Mouse (Mus musculus): ENCODE measurements around the gene Vps53. TPM values are rescaled to one million over a fixed set of nuclear protein-coding genes. Genes with fewer than 3 reads are reported as not detected.
A peak's percentile ranks its signal among the peaks of the same experiment; 100 is the strongest.

The Vps53 gene
- polyA plus RNA-seq, 1 experiment from 2014 or later, result 39.2 TPM

DNA sequence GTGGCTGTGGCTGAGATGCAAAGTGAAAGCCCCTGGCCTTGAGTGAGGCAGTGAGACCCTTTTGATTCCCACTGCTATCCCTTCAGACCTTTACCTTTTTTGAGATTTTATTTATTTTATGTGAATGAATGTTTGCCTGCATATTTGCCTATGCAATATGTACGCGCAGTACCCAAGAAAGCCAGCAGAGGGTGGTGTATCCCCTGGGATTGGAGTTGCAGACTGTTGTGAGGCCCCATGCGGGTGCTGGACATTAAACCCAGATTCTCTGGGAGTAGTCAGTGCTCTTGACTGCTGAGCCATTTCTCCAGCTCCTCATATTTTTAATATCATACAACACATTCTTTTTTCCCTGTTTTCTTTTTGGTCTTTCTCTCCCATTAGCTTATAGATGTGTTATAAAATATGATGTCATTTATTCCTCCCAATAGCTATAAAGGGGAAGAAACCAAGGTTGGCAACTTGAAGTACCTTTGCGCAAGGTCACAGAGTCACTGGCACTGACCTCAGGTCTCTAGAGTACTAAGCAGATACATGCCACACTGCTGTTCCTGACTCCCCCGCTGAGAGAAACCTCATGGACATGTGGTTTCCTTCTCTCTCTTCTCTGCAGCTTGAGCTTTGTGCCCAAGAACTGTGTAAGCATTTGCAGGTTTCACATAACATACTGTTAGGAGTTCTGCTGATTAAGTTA, 93.4 kb downstream of the Vps53 start:
- Histone ChIP-seq H3K4me3 (ENCODE audit: low read depth, low read length) (no peak overlapping the region), H3K9me3 (ENCODE audit: control insufficient read depth, low read depth, low read length) (no peaks in the 10 kb centered on the region), H3K27ac (ENCODE audit: low read length) (no peak overlapping the region), H3K27me3 (ENCODE audit: control insufficient read depth, insufficient read depth, low read length) (no peaks in the 10 kb centered on the region), H3K4me1 (ENCODE audit: control insufficient read depth, insufficient read depth, low read length) (no peaks in the 10 kb centered on the region), H3K4me2 (replicated peaks; ENCODE audit: low read depth, low read length) (no peak overlapping the region), H3K36me3 (ENCODE audit: control insufficient read depth, insufficient read depth, low read length) (peaks cover 6% of the 10 kb centered on the region; the same call in 1 of the 2 replicates), H3K9ac (replicated peaks; ENCODE audit: low read depth, low read length) (no peak overlapping the region)
- no peak for ATAC-seq (ENCODE audit: insufficient number of reproducible peaks, insufficient read depth, low FRiP score, low read depth)
- WGBS, result 72% methylated on average over 5 of the region's 5 CpGs

DNA sequence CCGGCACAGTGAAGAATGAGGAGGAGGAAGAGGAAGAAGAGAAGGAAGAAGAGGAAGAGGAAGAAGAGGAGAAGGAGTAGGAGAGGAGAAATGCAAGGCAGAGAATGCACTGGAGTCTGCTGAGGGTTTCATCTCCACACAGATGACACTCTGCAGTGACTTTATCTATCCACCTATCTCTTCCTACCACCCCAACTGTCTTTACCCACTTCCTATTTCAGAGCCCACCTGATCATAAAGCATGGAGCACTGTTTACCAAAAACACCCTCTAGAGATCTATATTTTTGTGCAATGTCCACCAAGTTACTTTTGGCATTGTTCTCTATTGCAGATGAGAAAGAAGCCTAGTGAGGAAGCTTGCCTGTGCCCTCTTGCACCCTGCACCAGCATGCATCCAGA, 94.5 kb downstream of the Vps53 start:
- no peaks in the 10 kb centered on the region for H3K27me3 ChIP-seq (ENCODE audit: control insufficient read depth, insufficient read depth, low read length)
- ATAC-seq (ENCODE audit: insufficient number of reproducible peaks, insufficient read depth, low FRiP score, low read depth), result no peak
- H3K36me3 ChIP-seq (ENCODE audit: control insufficient read depth, insufficient read depth, low read length), result peaks cover 6% of the 10 kb centered on the region; the same call in 1 of the 2 replicates
- no peak overlapping the region for H3K9ac ChIP-seq (replicated peaks; ENCODE audit: low read depth, low read length)
- H3K4me1 ChIP-seq (ENCODE audit: control insufficient read depth, insufficient read depth, low read length), result no peaks in the 10 kb centered on the region
- H3K4me3 ChIP-seq (ENCODE audit: low read depth, low read length), result no peak overlapping the region
- H3K4me2 ChIP-seq (replicated peaks; ENCODE audit: low read depth, low read length), result no peak overlapping the region
- no peaks in the 10 kb centered on the region for H3K9me3 ChIP-seq (ENCODE audit: control insufficient read depth, low read depth, low read length)
- 82% methylated on average over 1 of the region's 1 CpGs for WGBS
- no peak overlapping the region for H3K27ac ChIP-seq (ENCODE audit: low read length)

DNA sequence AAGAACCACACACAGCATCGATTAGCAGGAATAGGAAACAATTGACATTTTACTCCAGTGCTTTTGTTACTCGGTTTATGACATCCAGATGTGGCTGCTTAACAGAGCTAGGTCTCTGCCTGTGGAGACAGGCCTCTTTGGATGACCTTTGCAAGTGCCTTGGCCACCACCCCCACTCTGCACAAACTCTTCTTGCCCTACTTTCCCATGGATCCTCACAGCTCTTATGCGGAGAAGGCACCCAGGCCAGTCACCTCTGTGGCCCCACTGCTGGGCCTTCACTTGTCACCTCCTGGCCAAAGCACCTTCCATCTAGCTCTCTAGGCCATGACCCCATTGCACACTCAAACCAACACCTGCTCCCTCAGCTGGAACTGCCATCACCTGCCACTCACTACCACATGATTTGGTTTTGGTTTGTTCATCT, 95.5 kb downstream of the Vps53 start:
- no peak for ATAC-seq (ENCODE audit: insufficient number of reproducible peaks, insufficient read depth, low FRiP score, low read depth)
- H3K36me3 ChIP-seq (ENCODE audit: control insufficient read depth, insufficient read depth, low read length), result peaks cover 6% of the 10 kb centered on the region; the same call in 1 of the 2 replicates
- H3K27me3 ChIP-seq (ENCODE audit: control insufficient read depth, insufficient read depth, low read length), result no peaks in the 10 kb centered on the region
- H3K4me1 ChIP-seq (ENCODE audit: control insufficient read depth, insufficient read depth, low read length), result no peaks in the 10 kb centered on the region
- H3K27ac ChIP-seq (ENCODE audit: low read length), result no peak overlapping the region
- H3K9ac ChIP-seq (replicated peaks; ENCODE audit: low read depth, low read length), result no peak overlapping the region
- no peaks in the 10 kb centered on the region for H3K9me3 ChIP-seq (ENCODE audit: control insufficient read depth, low read depth, low read length)
- H3K4me3 ChIP-seq (ENCODE audit: low read depth, low read length), result no peak overlapping the region
- H3K4me2 ChIP-seq (replicated peaks; ENCODE audit: low read depth, low read length), result no peak overlapping the region
- 71% methylated on average over 3 of the region's 3 CpGs for WGBS

DNA sequence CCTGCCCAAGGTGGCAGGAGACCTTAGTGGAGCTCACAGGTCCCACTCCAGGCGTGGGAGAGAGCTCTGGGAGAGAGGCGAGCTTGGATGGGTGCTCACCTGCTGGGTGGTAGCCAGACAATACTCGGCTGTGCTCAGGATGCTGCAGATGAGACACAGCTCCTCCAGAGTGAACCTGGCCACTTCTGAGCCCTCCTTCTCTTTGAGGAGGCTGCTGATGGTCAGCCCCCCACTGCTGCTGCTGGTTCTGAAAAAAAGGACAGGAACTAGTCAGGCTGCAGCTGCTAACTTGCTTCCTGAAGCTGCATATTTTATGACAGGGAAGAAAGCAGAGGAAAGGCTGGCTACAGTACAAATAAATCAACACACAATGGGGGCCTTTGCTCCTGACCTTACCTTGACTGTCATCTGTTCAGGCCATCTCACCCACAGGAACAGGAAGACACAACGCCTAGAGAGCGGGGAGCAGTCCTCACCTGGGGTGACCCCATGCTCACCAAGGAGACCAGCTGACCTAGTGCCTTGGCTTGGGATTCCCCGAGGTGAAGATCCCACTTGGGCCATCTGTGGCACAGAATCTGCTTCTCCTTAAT, 98.3 kb downstream of the Vps53 start:
- H3K4me2 ChIP-seq (replicated peaks; ENCODE audit: low read depth, low read length), result no peak overlapping the region
- H3K27me3 ChIP-seq (ENCODE audit: control insufficient read depth, insufficient read depth, low read length), result no peaks in the 10 kb centered on the region
- H3K4me3 ChIP-seq (ENCODE audit: low read depth, low read length), result no peak overlapping the region
- peaks cover 8% of the 10 kb centered on the region; the same call in 1 of the 2 replicates for H3K36me3 ChIP-seq (ENCODE audit: control insufficient read depth, insufficient read depth, low read length)
- H3K9me3 ChIP-seq (ENCODE audit: control insufficient read depth, low read depth, low read length), result no peaks in the 10 kb centered on the region
- ATAC-seq (ENCODE audit: insufficient number of reproducible peaks, insufficient read depth, low FRiP score, low read depth), result no peak
- H3K27ac ChIP-seq (ENCODE audit: low read length), result no peak overlapping the region
- H3K9ac ChIP-seq (replicated peaks; ENCODE audit: low read depth, low read length), result no peak overlapping the region
- WGBS, result 81% methylated on average over 6 of the region's 6 CpGs
- no peaks in the 10 kb centered on the region for H3K4me1 ChIP-seq (ENCODE audit: control insufficient read depth, insufficient read depth, low read length)

DNA sequence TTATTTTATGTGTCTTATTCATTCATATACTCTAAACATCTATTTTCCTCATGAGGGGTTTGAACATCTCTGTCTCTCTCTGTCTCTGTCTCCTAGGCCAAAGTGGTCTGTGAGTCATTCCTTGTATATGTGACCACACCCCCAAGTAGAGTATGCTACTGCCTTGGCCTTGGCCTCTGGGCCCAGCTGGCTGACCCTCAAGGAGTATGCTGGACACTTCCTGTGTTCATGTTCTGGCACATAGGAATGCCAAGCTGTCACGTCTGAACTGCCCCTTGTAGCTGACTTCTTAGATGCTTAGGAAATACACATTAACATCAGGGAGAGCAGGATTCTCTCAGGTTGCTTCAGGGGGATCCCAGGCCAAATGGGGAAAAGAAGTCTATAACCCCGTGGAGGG, 99.2 kb downstream of the Vps53 start:
- WGBS, result 69% methylated on average over 2 of the region's 2 CpGs
- no peak for ATAC-seq (ENCODE audit: insufficient number of reproducible peaks, insufficient read depth, low FRiP score, low read depth)
- no peak overlapping the region for H3K27ac ChIP-seq (ENCODE audit: low read length)

DNA sequence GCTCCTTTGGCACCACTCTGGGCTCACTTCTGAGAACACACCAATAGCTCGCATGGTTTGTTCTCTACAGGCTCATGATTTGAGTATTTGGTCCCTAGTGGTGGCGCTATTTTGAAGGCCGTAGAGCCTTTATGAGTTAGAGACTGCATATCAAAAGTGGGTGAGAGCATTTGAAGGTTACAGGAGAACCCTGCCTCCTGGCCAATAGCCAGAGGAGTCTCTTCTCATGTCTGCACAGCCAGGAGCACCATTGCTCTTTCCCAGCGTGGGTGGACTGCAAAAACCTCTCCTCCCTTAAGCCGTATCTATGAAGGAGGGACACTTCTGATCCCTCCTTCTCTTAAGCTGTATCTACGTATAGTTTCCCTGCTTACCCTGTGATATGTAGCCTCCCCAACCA, 102.1 kb downstream of the Vps53 start:
- Histone ChIP-seq H3K4me3 (ENCODE audit: low read depth, low read length) (no peak overlapping the region), H3K4me2 (replicated peaks; ENCODE audit: low read depth, low read length) (no peak overlapping the region), H3K9me3 (ENCODE audit: control insufficient read depth, low read depth, low read length) (no peaks in the 10 kb centered on the region), H3K27ac (ENCODE audit: low read length) (no peak overlapping the region), H3K9ac (replicated peaks; ENCODE audit: low read depth, low read length) (no peak overlapping the region), H3K4me1 (ENCODE audit: control insufficient read depth, insufficient read depth, low read length) (peaks cover 9% of the 10 kb centered on the region; the same call in 1 of the 2 replicates), H3K36me3 (ENCODE audit: control insufficient read depth, insufficient read depth, low read length) (peaks cover 8% of the 10 kb centered on the region; the same call in 1 of the 2 replicates), H3K27me3 (ENCODE audit: control insufficient read depth, insufficient read depth, low read length) (no peaks in the 10 kb centered on the region)
- WGBS, result 86% methylated on average over 6 of the region's 6 CpGs
- no peak for ATAC-seq (ENCODE audit: insufficient number of reproducible peaks, insufficient read depth, low FRiP score, low read depth)

More for the DNA sequence above, 99.2 kb downstream of the Vps53 start:
- Histone ChIP-seq H3K27me3 (ENCODE audit: control insufficient read depth, insufficient read depth, low read length) (no peaks in the 10 kb centered on the region), H3K9me3 (ENCODE audit: control insufficient read depth, low read depth, low read length) (no peaks in the 10 kb centered on the region), H3K9ac (replicated peaks; ENCODE audit: low read depth, low read length) (no peak overlapping the region), H3K4me1 (ENCODE audit: control insufficient read depth, insufficient read depth, low read length) (peaks cover under 1% of the 10 kb centered on the region; the same call in 1 of the 2 replicates), H3K36me3 (ENCODE audit: control insufficient read depth, insufficient read depth, low read length) (peaks cover 8% of the 10 kb centered on the region; the same call in 1 of the 2 replicates), H3K4me2 (replicated peaks; ENCODE audit: low read depth, low read length) (no peak overlapping the region), H3K4me3 (ENCODE audit: low read depth, low read length) (no peak overlapping the region)

DNA sequence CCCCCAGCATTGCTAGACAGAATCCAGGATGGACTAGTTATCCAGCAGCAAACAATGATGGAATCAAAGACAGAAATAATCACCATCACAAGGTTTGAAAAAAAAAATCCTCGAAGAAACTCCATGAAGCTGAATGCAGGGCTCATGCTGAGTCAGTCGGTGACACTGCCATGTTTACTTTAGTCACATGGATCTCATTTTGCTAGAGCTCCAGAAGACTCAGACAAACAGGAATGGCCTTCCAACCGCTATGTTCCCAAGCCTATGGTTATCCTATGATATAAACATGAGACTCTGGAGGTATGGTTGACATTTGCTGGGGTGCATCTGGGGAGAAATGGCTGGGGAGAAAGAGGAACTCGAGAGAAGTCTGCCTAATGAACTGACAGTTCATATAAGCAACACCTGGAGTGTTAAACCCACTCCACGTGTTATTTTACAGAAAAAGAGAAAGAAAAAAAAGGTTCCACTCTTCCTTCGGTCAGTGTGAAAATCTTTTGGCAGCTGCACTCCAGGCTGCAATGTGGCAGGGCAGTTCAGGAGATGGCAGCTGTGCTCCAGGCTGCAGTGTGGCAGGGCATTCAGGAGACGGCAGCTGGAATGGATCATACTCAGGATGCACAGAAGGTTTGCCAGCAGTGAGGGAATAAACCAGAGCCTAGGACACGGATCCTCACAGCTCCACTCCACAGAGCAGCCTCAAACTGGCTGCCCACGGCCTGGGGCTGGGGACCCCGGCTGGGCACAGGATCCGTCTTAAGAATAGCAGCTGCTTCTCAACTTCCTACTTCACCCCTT, 105.0 kb downstream of the Vps53 start:
- H3K4me1 ChIP-seq (ENCODE audit: control insufficient read depth, insufficient read depth, low read length), result peaks cover 9% of the 10 kb centered on the region; the same call in 1 of the 2 replicates
- 0 out of 2 replicates have a peak, but pooled peaks have one; percentile 46 for ATAC-seq (ENCODE audit: insufficient number of reproducible peaks, insufficient read depth, low FRiP score, low read depth)
- H3K9ac ChIP-seq (replicated peaks; ENCODE audit: low read depth, low read length), result no peak overlapping the region
- H3K9me3 ChIP-seq (ENCODE audit: control insufficient read depth, low read depth, low read length), result no peaks in the 10 kb centered on the region
- 33% methylated on average over 11 of the region's 11 CpGs for WGBS
- peaks cover 2% of the 10 kb centered on the region; the same call in 1 of the 2 replicates for H3K36me3 ChIP-seq (ENCODE audit: control insufficient read depth, insufficient read depth, low read length)
- H3K4me3 ChIP-seq (ENCODE audit: low read depth, low read length), result no peak overlapping the region
- H3K27me3 ChIP-seq (ENCODE audit: control insufficient read depth, insufficient read depth, low read length), result no peaks in the 10 kb centered on the region
- peak overlapping the region; percentile 24; the same call in 1 of the 2 replicates for H3K27ac ChIP-seq (ENCODE audit: low read length)
- no peak overlapping the region for H3K4me2 ChIP-seq (replicated peaks; ENCODE audit: low read depth, low read length)

DNA sequence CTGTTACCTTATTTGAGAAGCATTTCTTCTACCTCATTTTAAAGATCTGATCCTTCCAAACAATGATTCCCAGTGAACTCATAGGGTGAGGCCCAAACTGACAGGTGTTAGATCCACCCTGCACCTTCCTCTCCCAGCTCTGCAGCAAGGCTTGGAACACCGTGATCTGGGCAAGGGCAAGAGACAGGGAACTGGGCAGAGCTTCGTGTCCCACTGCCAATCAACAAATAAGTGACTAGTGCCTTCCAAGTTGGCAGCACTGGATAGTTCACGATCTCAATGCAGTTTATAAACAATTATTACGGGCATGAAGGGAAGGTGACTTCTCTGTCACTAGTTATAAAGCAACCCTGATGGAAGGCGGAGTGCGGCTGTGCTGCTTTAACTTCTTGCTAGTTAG, 109.6 kb downstream of the Vps53 start:
- Histone ChIP-seq H3K4me3 (ENCODE audit: low read depth, low read length) (no peak overlapping the region), H3K4me2 (replicated peaks; ENCODE audit: low read depth, low read length) (no peak overlapping the region), H3K9me3 (ENCODE audit: control insufficient read depth, low read depth, low read length) (no peaks in the 10 kb centered on the region), H3K27me3 (ENCODE audit: control insufficient read depth, insufficient read depth, low read length) (no peaks in the 10 kb centered on the region), H3K9ac (replicated peaks; ENCODE audit: low read depth, low read length) (no peak overlapping the region), H3K36me3 (ENCODE audit: control insufficient read depth, insufficient read depth, low read length) (no peaks in the 10 kb centered on the region; the same call in 1 of the 2 replicates), H3K4me1 (ENCODE audit: control insufficient read depth, insufficient read depth, low read length) (0 out of 2 replicates have a peak, but pooled peaks cover 6% of the 10 kb centered on the region), H3K27ac (ENCODE audit: low read length) (no peak overlapping the region)
- no peak for ATAC-seq (ENCODE audit: insufficient number of reproducible peaks, insufficient read depth, low FRiP score, low read depth)
- 82% methylated on average over 6 of the region's 6 CpGs for WGBS

All from stomach, embryonic 14.5 days (tissue).